Mouse (Mus musculus) granulocyte monocyte progenitor cell, adult 5-6 weeks (primary cell): ENCODE data around the gene Sumo3. TPM values are rescaled to one million over a fixed set of nuclear protein-coding genes. Genes with fewer than 3 reads are reported as not detected.

Source experiments
- ATAC-seq: replicated peaks from 2 replicates; pipeline ENCODE4 v1.8.0; 2016; ENCODE audit warnings: mild to moderate bottlenecking, moderate TSS enrichment, inconsistent platforms; ENCODE audit not compliant: poor library complexity, severe bottlenecking
- total RNA-seq, 2 experiments: library from RNA; stranded (forward) in 1 of 2; stranded (reverse) in 1 of 2; fragments of 200-712, 200-1000 nt in 1 of 2; fragments of >200 nt in 1 of 2; fragmentation: Nextera tagmentation in 1 of 2; gene quantifications; 2 replicates each; pipeline ENCODE4 v1.2.3; 2014 to 2017

Sumo3 gene
- total RNA-seq, 2 experiments from 2014 or later, result 78.8 to 197 TPM

- peak; percentile 85 for ATAC-seq
Measured at GRCm38 (mm10) chr10:77622055-77622988, 16.4 kb downstream of the Sumo3 start, which contains the start of gene Ube2g2. Ube2g2 (plus strand) TSS chr10:77622275.

GRCm38 (mm10) chr10:77623069-77623492, 17.2 kb downstream of the Sumo3 start:
- ATAC-seq, result peak; percentile 25

- ATAC-seq, result no peak
Measured at GRCm38 (mm10) chr10:77623639-77624400, 17.9 kb downstream of the Sumo3 start.

- ATAC-seq, result no peak
Measured at GRCm38 (mm10) chr10:77624570-77624995, 18.7 kb downstream of the Sumo3 start.

GRCm38 (mm10) chr10:77626036-77626435, 20.1 kb downstream of the Sumo3 start:
- no peak for ATAC-seq

GRCm38 (mm10) chr10:77626591-77626990, 20.7 kb downstream of the Sumo3 start:
- ATAC-seq, result peak; percentile 12; the same call in 1 of the 2 replicates

GRCm38 (mm10) chr10:77627497-77627896, 21.6 kb downstream of the Sumo3 start:
- peak; percentile 75 for ATAC-seq

- no peak for ATAC-seq
Measured at GRCm38 (mm10) chr10:77629163-77629562, 23.3 kb downstream of the Sumo3 start.

- no peak for ATAC-seq
Measured at GRCm38 (mm10) chr10:77629970-77630369, 24.1 kb downstream of the Sumo3 start.

- ATAC-seq, result no peak
Measured at GRCm38 (mm10) chr10:77634016-77634415, 28.1 kb downstream of the Sumo3 start.

GRCm38 (mm10) chr10:77634452-77635231, 28.7 kb downstream of the Sumo3 start:
- 0 out of 2 replicates have a peak, but pooled peaks have one; percentile 17 for ATAC-seq

GRCm38 (mm10) chr10:77636234-77636922, 30.5 kb downstream of the Sumo3 start:
- no peak for ATAC-seq

- no peak for ATAC-seq
Measured at GRCm38 (mm10) chr10:77638956-77639355, 33.1 kb downstream of the Sumo3 start.

- peak; percentile 36; the same call in 1 of the 2 replicates for ATAC-seq
Measured at GRCm38 (mm10) chr10:77643160-77643559, 37.3 kb downstream of the Sumo3 start.

GRCm38 (mm10) chr10:77645571-77645970, 39.7 kb downstream of the Sumo3 start:
- ATAC-seq, result peak; percentile 45; the same call in 1 of the 2 replicates

GRCm38 (mm10) chr10:77647461-77647860, 41.6 kb downstream of the Sumo3 start:
- ATAC-seq, result no peak

- ATAC-seq, result no peak
Measured at GRCm38 (mm10) chr10:77647901-77648300, 42.0 kb downstream of the Sumo3 start.

- ATAC-seq, result no peak
Measured at GRCm38 (mm10) chr10:77652046-77652445, 46.1 kb downstream of the Sumo3 start.

GRCm38 (mm10) chr10:77658286-77658994, 52.5 kb downstream of the Sumo3 start:
- no peak for ATAC-seq
